ENCODE assay signal across 22 mouse cellular contexts in the genomic region with DNA sequence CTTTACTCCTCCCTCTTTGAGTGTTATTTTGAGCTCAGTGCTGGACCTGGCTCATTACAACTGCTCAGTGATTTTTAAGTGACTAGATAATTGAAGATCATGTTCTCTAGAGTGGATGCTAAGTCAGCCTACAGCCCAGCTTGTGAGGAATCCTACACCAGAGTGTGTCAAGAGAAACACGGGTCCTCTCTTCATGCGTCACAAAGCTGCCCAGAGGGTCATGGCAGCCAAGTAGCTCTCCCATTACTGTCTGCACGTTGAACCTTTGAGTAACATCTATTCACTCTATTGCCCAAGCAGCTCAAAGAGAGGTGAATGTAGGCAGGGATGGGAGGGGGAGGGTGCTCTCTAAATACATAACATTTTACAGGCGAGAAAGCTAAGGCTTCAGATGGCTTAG.
"Had no signal": no experiment of that assay in that cellular context is flagged by ENCODE, and none has a peak within 500 bp of the region (broad histone marks: within the 10 kb centered on the region; RNA-seq: fewer than 3 reads in every experiment).

No protein-coding gene starts in this region.

- H3K9ac ChIP-seq: limb, embryonic 12.5 days; limb, embryonic 15.5 days; liver, embryonic 14.5 days; liver, postnatal 0 days; lung, embryonic 14.5 days; midbrain, embryonic 12.5 days; midbrain, embryonic 15.5 days; neural tube, embryonic 12.5 days; neural tube, embryonic 15.5 days; stomach, embryonic 15.5 days had no signal

- DNase-seq: kidney, postnatal 14 days; kidney, postnatal 4 days; layer of hippocampus, postnatal 36 days; left cerebral cortex, postnatal 4 days; liver, postnatal 0 days; lung, embryonic 14.5 days; retina, postnatal 1 day; right cerebral cortex, postnatal 25 days; spleen, adult 18-20 months; thymus, postnatal 25 days had no signal

- H3K4me3 ChIP-seq: limb, embryonic 12.5 days; limb, embryonic 15.5 days; midbrain, embryonic 12.5 days; midbrain, embryonic 15.5 days; neural tube, embryonic 12.5 days; neural tube, embryonic 15.5 days; stomach, embryonic 15.5 days had no signal

- H3K27ac ChIP-seq: limb, embryonic 12.5 days; limb, embryonic 15.5 days; liver, embryonic 14.5 days; macrophage; midbrain, embryonic 12.5 days; midbrain, embryonic 15.5 days; neural tube, embryonic 12.5 days; neural tube, embryonic 15.5 days; stomach, embryonic 15.5 days had no signal

- H3K36me3 ChIP-seq: limb, embryonic 12.5 days; limb, embryonic 15.5 days; midbrain, embryonic 12.5 days; midbrain, embryonic 15.5 days; neural tube, embryonic 12.5 days; neural tube, embryonic 15.5 days; stomach, embryonic 15.5 days had no signal

- H3K4me1 ChIP-seq: limb, embryonic 12.5 days; limb, embryonic 15.5 days; midbrain, embryonic 15.5 days; stomach, embryonic 15.5 days had no signal

- H3K9me3 ChIP-seq: limb, embryonic 12.5 days; limb, embryonic 15.5 days; midbrain, embryonic 12.5 days; midbrain, embryonic 15.5 days; neural tube, embryonic 12.5 days; neural tube, embryonic 15.5 days; stomach, embryonic 15.5 days had no signal

- ATAC-seq: intestine, postnatal 0 days; liver, postnatal 0 days; lung, postnatal 0 days; midbrain, embryonic 15.5 days had no signal

- H3K4me2 ChIP-seq: limb, embryonic 12.5 days; limb, embryonic 15.5 days; liver, embryonic 11.5 days; lung, embryonic 14.5 days; midbrain, embryonic 12.5 days; midbrain, embryonic 15.5 days; neural tube, embryonic 12.5 days; neural tube, embryonic 15.5 days; stomach, embryonic 15.5 days had no signal

- H3K27me3 ChIP-seq: limb, embryonic 12.5 days; limb, embryonic 15.5 days; midbrain, embryonic 12.5 days; midbrain, embryonic 15.5 days; neural tube, embryonic 12.5 days; neural tube, embryonic 15.5 days; stomach, embryonic 15.5 days had no signal
